Mouse (Mus musculus) cortical plate, adult 2 months (tissue): ENCODE data around the gene Acvr1b.

ENCODE experiments used
- CTCF ChIP-seq: fragments of 200-500 bp; IDR thresholded peaks from 2 replicates; pipeline ENCODE4 v1.5.1; 2011; ENCODE audit warnings: mild to moderate bottlenecking, control low read depth, low read length; ENCODE audit not compliant: insufficient read depth; ENCODE audit errors: extremely low read depth
- POLR2A ChIP-seq: fragments of 200-500 bp; IDR thresholded peaks from 2 replicates; pipeline ENCODE4 v1.6.1; 2011; ENCODE audit warnings: mild to moderate bottlenecking, low read length, control low read depth; ENCODE audit not compliant: insufficient read depth; ENCODE audit errors: extremely low read depth

GRCm38 (mm10) chr15:101144779-101145178 lies 29.1 kb upstream of the Acvr1b start:
- no peak for TF ChIP-seq CTCF
- TF ChIP-seq POLR2A, result no peak
